Mouse (Mus musculus) lung, adult 2 months (tissue): ENCODE measurements around the gene Galr3. TPM values are rescaled to one million over a fixed set of nuclear protein-coding genes. Genes with fewer than 3 reads are reported as not detected.

ENCODE experiments used
- DNase-seq: peaks from one replicate; pipeline ENCODE4 v3.0.0; 2022
- H3K4me1 ChIP-seq: fragments of 200-500 bp; 2 replicates; pipeline ENCODE4 v1.6.1; 2011; ENCODE audit warnings: low read length; ENCODE audit not compliant: control insufficient read depth, insufficient read depth
- H3K4me3 ChIP-seq: fragments of 200-500 bp; replicated peaks from 2 replicates; pipeline ENCODE3; 2011; ENCODE audit warnings: low read depth, mild to moderate bottlenecking, control low read depth, low read length; ENCODE audit errors: extremely low read depth
- CTCF ChIP-seq: fragments of 200-500 bp; IDR thresholded peaks from 2 replicates; pipeline ENCODE4 v1.5.1; 2011; ENCODE audit warnings: mild to moderate bottlenecking, low read length, control low read depth; ENCODE audit not compliant: insufficient read depth
- POLR2A ChIP-seq: fragments of 200-500 bp; IDR thresholded peaks from 2 replicates; pipeline ENCODE4 v1.6.1; 2011; ENCODE audit warnings: low read depth, mild to moderate bottlenecking, control low read depth, low read length, borderline replicate concordance; ENCODE audit errors: extremely low read depth
- WGBS: fragments of 180-500 bp; shearing (Covaris S2); methylation state at CpG from one replicate; pipeline ENCODE4 v1.1.7; 2018; 5-methylcytosine and 5-hydroxymethylcytosine counted together
- polyA plus RNA-seq: library from polyadenylated mRNA; depleted of rRNA; stranded (reverse); fragments of >200 nt; gene quantifications from 2 replicates; pipeline ENCODE4 v1.2.3, GENCODE M21; 2012

Gene Galr3
- polyA plus RNA-seq, 1 experiment: 1.3 TPM

- no peak for DNase-seq
- TF ChIP-seq POLR2A (no peak), CTCF (no peak)
- no peak overlapping the region for H3K4me3 ChIP-seq
- H3K4me1 ChIP-seq: peaks cover 2% of the 10 kb centered on the region; the same call in 1 of the 2 replicates
- 47% methylated on average over 2 of the region's 2 CpGs for WGBS
Observed at GRCm38 (mm10) chr15:79066276-79066675, 24.6 kb downstream of the Galr3 start.

- WGBS: 63% methylated on average over 3 of the region's 3 CpGs
- no peaks in the 10 kb centered on the region for H3K4me1 ChIP-seq
- H3K4me3 ChIP-seq: no peak overlapping the region
- DNase-seq: no peak
- TF ChIP-seq CTCF (no peak), POLR2A (no peak)
Observed at GRCm38 (mm10) chr15:79067631-79068030, 25.9 kb downstream of the Galr3 start.

GRCm38 (mm10) chr15:79068416-79068815 lies 26.7 kb downstream of the Galr3 start:
- H3K4me3 ChIP-seq: no peak overlapping the region
- H3K4me1 ChIP-seq: no peaks in the 10 kb centered on the region
- DNase-seq: no peak
- no peak for TF ChIP-seq CTCF
- no peak for TF ChIP-seq POLR2A
- WGBS: 74% methylated on average over 3 of the region's 3 CpGs

GRCm38 (mm10) chr15:79071117-79072039 lies 29.7 kb downstream of the Galr3 start:
- no peak overlapping the region for H3K4me3 ChIP-seq
- DNase-seq: peak; percentile 26
- WGBS: 56% methylated on average over 5 of the region's 5 CpGs
- no peak for TF ChIP-seq POLR2A
- TF ChIP-seq CTCF: peak; percentile 52
- peaks cover 5% of the 10 kb centered on the region for H3K4me1 ChIP-seq

GRCm38 (mm10) chr15:79073752-79074151 lies 32.1 kb downstream of the Galr3 start:
- Histone ChIP-seq H3K4me3 (no peak overlapping the region), H3K4me1 (peaks cover 5% of the 10 kb centered on the region)
- no peak for DNase-seq
- TF ChIP-seq CTCF (no peak), POLR2A (no peak)

- H3K4me3 ChIP-seq: peak overlapping the region; percentile 86
- 32% methylated on average over 10 of the region's 10 CpGs for WGBS
Observed at GRCm38 (mm10) chr15:79074446-79074845, 32.8 kb downstream of the Galr3 start.

GRCm38 (mm10) chr15:79074913-79075532 lies 33.3 kb downstream of the Galr3 start, which contains the start of gene Eif3l:
Gene Eif3l (plus strand): TSS chr15:79075179.
- WGBS: under 1% methylated on average over 49 of the region's 49 CpGs
- TF ChIP-seq POLR2A (peak; percentile 59; the same call in 1 of the 2 replicates), CTCF (no peak)
- DNase-seq: peak; percentile 84
- H3K4me3 ChIP-seq: peak within 1 kb of the TSS; percentile 86
- peaks cover 5% of the 10 kb centered on the region for H3K4me1 ChIP-seq

More at GRCm38 (mm10) chr15:79074446-79074845, 32.8 kb downstream of the Galr3 start:
- peaks cover 5% of the 10 kb centered on the region for H3K4me1 ChIP-seq
- no peak for DNase-seq
- no peak for TF ChIP-seq CTCF
- no peak for TF ChIP-seq POLR2A

GRCm38 (mm10) chr15:79075658-79076365 lies 34.1 kb downstream of the Galr3 start:
- TF ChIP-seq POLR2A: no peak
- TF ChIP-seq CTCF: no peak
- peak overlapping the region; percentile 84 for H3K4me3 ChIP-seq
- 25% methylated on average over 15 of the region's 15 CpGs for WGBS

GRCm38 (mm10) chr15:79079567-79079966 lies 37.9 kb downstream of the Galr3 start:
- WGBS: 96% methylated on average over 7 of the region's 7 CpGs
- Histone ChIP-seq H3K4me1 (peaks cover 5% of the 10 kb centered on the region), H3K4me3 (no peak overlapping the region)
- DNase-seq: no peak
- TF ChIP-seq POLR2A (no peak), CTCF (no peak)

More at GRCm38 (mm10) chr15:79075658-79076365, 34.1 kb downstream of the Galr3 start:
- DNase-seq: no peak
- peaks cover 5% of the 10 kb centered on the region for H3K4me1 ChIP-seq
